Mouse (Mus musculus) heart, adult 18-20 months (tissue): ENCODE data around the gene Dusp10. TPM values are rescaled to one million over a fixed set of nuclear protein-coding genes. Genes with fewer than 3 reads are reported as not detected.

Source experiments
- DNase-seq, 2 experiments: peaks; one replicate each; pipeline ENCODE4 v3.0.0; 2021 to 2022; ENCODE audit warnings: mixed read lengths in 1 of 2
- total RNA-seq, 2 experiments: library from RNA; stranded (reverse); gene quantifications; 2 replicates each; pipeline ENCODE4 v1.2.3; 2021

Gene Dusp10
- total RNA-seq, 2 experiments from 2014 or later, result 3.6 to 5.0 TPM

GRCm38 (mm10) chr1:184054176-184054575 is 41.1 kb downstream of the Dusp10 start:
- no peak for DNase-seq

GRCm38 (mm10) chr1:184058206-184058605 is 45.1 kb downstream of the Dusp10 start:
- DNase-seq, result no peak

- no peak for DNase-seq
These were observed 46.7 kb downstream of the Dusp10 start for GRCm38 (mm10) chr1:184059814-184060213.

GRCm38 (mm10) chr1:184060381-184060780 is 47.3 kb downstream of the Dusp10 start:
- peak in 1 of 2 experiments; percentile 44 for DNase-seq

GRCm38 (mm10) chr1:184060828-184061734 is 48.0 kb downstream of the Dusp10 start:
- DNase-seq, result no peak

- no peak for DNase-seq
These were observed 48.8 kb downstream of the Dusp10 start for GRCm38 (mm10) chr1:184061901-184062300.

- no peak for DNase-seq
These were observed 51.2 kb downstream of the Dusp10 start for GRCm38 (mm10) chr1:184064306-184064705.

GRCm38 (mm10) chr1:184065589-184066361 is 52.7 kb downstream of the Dusp10 start:
- no peak for DNase-seq

GRCm38 (mm10) chr1:184066460-184067287 is 53.6 kb downstream of the Dusp10 start:
- no peak for DNase-seq

- no peak for DNase-seq
These were observed 54.8 kb downstream of the Dusp10 start for GRCm38 (mm10) chr1:184067704-184068558.

GRCm38 (mm10) chr1:184068971-184069370 is 55.9 kb downstream of the Dusp10 start:
- DNase-seq, result no peak

- DNase-seq, result no peak
These were observed 63.0 kb downstream of the Dusp10 start for GRCm38 (mm10) chr1:184076065-184076464.

GRCm38 (mm10) chr1:184076756-184077155 is 63.7 kb downstream of the Dusp10 start:
- DNase-seq, result no peak

GRCm38 (mm10) chr1:184079304-184079703 is 66.2 kb downstream of the Dusp10 start:
- no peak for DNase-seq

- DNase-seq, result no peak
These were observed 69.6 kb downstream of the Dusp10 start for GRCm38 (mm10) chr1:184082661-184083060.

- no peak for DNase-seq
These were observed 70.1 kb downstream of the Dusp10 start for GRCm38 (mm10) chr1:184083166-184083565.

- DNase-seq, result no peak
These were observed 71.9 kb downstream of the Dusp10 start for GRCm38 (mm10) chr1:184084961-184085360.

- no peak for DNase-seq
These were observed 77.4 kb downstream of the Dusp10 start for GRCm38 (mm10) chr1:184090515-184090914.

GRCm38 (mm10) chr1:184094914-184095313 is 81.8 kb downstream of the Dusp10 start:
- DNase-seq, result no peak

GRCm38 (mm10) chr1:184100414-184100813 is 87.3 kb downstream of the Dusp10 start:
- no peak for DNase-seq
